Mouse (Mus musculus) bone marrow macrophage, adult 2 months (primary cell): ENCODE data around the gene Zfp810.

Experiments
- CTCF ChIP-seq: IDR thresholded peaks from 2 replicates; pipeline ENCODE4 v1.5.1; 2012; ENCODE audit warnings: low read depth, mild to moderate bottlenecking, low read length, moderate library complexity
- POLR2A ChIP-seq: IDR thresholded peaks from 2 replicates; pipeline ENCODE4 v1.6.1; 2012; ENCODE audit warnings: mild to moderate bottlenecking, low read depth, low read length, borderline replicate concordance

- TF ChIP-seq CTCF: no peak
- TF ChIP-seq POLR2A: no peak
Measured at GRCm38 (mm10) chr9:22355919-22356318, 48.5 kb upstream of the Zfp810 start.
